Mouse (Mus musculus) heart, adult 2 months (tissue): Measurements from ENCODE around the gene Npdc1. TPM values are rescaled to one million over a fixed set of nuclear protein-coding genes. Genes with fewer than 3 reads are reported as not detected.
A peak's percentile ranks its signal among the peaks of the same experiment; 100 is the strongest.

ENCODE experiments used
- DNase-seq, 2 experiments: peaks; one replicate each; pipeline ENCODE4 v3.0.0; 2021
- H3K27ac ChIP-seq: fragments of 200-600 bp; 2 replicates; pipeline ENCODE4 v1.8.1; 2022
- H3K27me3 ChIP-seq: fragments of 200-500 bp; 2 replicates; pipeline ENCODE4 v1.6.1; 2012; ENCODE audit warnings: mild to moderate bottlenecking, low read length, inconsistent platforms, mixed read lengths; ENCODE audit not compliant: control insufficient read depth, insufficient read depth
- H3K36me3 ChIP-seq: fragments of 200-500 bp; 2 replicates; pipeline ENCODE4 v1.6.1; 2012; ENCODE audit warnings: low read length, inconsistent platforms; ENCODE audit not compliant: control insufficient read depth, insufficient read depth
- H3K4me1 ChIP-seq: fragments of 200-500 bp; 2 replicates; pipeline ENCODE4 v1.6.1; 2011; ENCODE audit warnings: low read length; ENCODE audit not compliant: control insufficient read depth, insufficient read depth
- H3K4me3 ChIP-seq: fragments of 200-600 bp; 2 replicates; pipeline ENCODE4 v1.8.1; 2022
- H3K79me2 ChIP-seq: fragments of 200-500 bp; replicated peaks from 2 replicates; pipeline ENCODE4 v1.6.1; 2012; ENCODE audit warnings: mild to moderate bottlenecking, inconsistent platforms, low read length, moderate library complexity, mixed read lengths; ENCODE audit not compliant: control insufficient read depth, insufficient read depth
- H3K9ac ChIP-seq: fragments of 200-500 bp; 2 replicates; pipeline ENCODE4 v1.6.1; 2012; ENCODE audit warnings: low read depth, mild to moderate bottlenecking, control low read depth, inconsistent platforms, low read length, mixed read lengths
- CTCF ChIP-seq: fragments of 200-600 bp; IDR thresholded peaks from 2 replicates; pipeline ENCODE4 v1.8.1; 2022; ENCODE audit warnings: antibody characterized with exemption, mild to moderate bottlenecking, moderate library complexity
- EP300 ChIP-seq: fragments of 200-500 bp; IDR thresholded peaks from 2 replicates; pipeline ENCODE4 v1.6.1; 2011; ENCODE audit warnings: low read depth, low read length, control low read depth; ENCODE audit not compliant: insufficient read depth
- POLR2A ChIP-seq: fragments of 200-500 bp; IDR thresholded peaks from 2 replicates; pipeline ENCODE4 v1.6.1; 2011; ENCODE audit warnings: mild to moderate bottlenecking, low read depth, low read length, control low read depth; ENCODE audit not compliant: insufficient read depth
- WGBS: fragments of 180-500 bp; shearing (Covaris S2); methylation state at CpG from one replicate; pipeline ENCODE4 v1.1.7; 2018; 5-methylcytosine and 5-hydroxymethylcytosine counted together
- intact Hi-C: fragments of 180-260 bp; cut with DNase I; formaldehyde crosslinking; loops from one replicate; pipeline ENCODE4 v1.15.1; 2025
- polyA plus RNA-seq: library from polyadenylated mRNA; depleted of rRNA; stranded (reverse); fragments of >200 nt; gene quantifications from 2 replicates; pipeline ENCODE4 v1.2.3, GENCODE M21; 2012
- total RNA-seq, 2 experiments: library from RNA; stranded (reverse); gene quantifications; 2 replicates each; pipeline ENCODE4 v1.2.3; 2021

Gene Npdc1
- total and polyA plus RNA-seq, 3 experiments, result 21.3 to 47.8 (median 30.4) TPM

DNA sequence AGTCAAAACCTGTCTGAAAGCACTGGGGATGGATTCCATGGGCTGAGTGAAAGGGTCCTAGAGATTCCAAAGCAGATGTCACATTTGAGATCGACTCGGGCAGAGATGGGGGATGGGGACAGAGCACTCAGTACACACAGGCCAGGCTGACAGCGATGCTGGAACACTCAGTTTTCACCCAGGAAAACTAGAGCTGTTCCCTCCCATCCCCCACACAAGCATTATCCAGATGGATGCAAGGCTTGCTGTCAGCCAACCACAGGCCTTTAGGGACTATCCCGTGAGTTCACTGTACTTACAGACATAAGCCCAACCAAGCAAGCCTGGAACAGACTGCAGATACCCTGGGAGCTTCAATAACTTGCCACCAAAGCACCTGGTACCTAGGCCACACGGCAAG is 7.9 kb upstream of the Npdc1 start:
- Histone ChIP-seq H3K79me2 (no peaks in the 10 kb centered on the region), H3K4me1 (peaks cover 2% of the 10 kb centered on the region), H3K9ac (no peak overlapping the region), H3K4me3 (no peak overlapping the region), H3K27me3 (no peaks in the 10 kb centered on the region), H3K27ac (no peak overlapping the region), H3K36me3 (no peaks in the 10 kb centered on the region)
- 72% methylated on average over 5 of the region's 5 CpGs for WGBS
- TF ChIP-seq CTCF, result no peak
- no peak for TF ChIP-seq POLR2A
- no peak for TF ChIP-seq EP300
- no peak for DNase-seq
- intact Hi-C loops, result no loop called here

DNA sequence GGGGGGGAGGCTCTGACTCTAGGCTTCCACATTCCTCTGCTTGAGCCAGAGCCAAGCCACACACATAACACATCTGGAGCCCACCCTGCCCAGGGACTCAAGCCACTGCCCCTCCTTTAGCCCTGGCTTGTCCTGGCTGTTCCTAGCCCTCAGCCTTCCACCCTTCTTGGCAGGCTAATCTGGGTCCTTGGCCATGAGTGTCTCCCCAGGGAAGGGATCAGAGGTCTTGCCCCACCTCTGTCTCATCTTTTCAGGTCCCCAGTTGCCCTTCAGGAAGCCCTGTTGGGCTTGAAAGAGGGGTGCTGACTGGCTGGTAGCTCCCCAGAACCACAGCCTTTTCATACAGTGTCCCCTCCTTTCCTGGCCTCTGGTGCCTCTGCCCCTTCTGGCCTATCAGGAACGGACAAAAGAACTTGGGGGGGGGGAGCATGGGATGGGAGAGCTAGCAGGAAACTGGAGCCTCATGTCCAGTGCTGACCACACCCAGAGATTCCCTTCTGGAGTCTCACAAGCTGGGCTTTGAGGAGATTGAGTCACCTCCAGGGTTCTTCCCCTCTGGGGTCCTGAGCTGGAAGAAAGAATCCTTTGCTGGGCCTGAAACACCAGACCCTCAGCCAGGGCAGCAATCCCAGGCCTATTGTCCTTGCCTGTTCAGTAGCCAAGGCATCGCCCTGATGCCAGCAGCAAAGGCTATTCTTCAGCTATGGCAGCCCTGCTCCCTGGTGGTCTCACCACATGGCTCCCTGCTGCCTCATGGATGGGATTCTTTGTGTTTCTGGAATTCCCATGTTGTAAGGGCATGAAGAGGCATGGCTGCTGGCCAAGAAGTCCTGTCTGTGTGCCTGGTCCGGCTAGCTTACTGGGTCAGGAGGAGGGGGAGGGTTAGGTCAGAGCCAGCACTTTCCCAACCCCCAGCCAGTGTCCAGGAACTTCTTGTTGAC is 4.6 kb upstream of the Npdc1 start:
- H3K9ac ChIP-seq, result no peak overlapping the region
- no peaks in the 10 kb centered on the region for H3K79me2 ChIP-seq
- H3K4me1 ChIP-seq, result peaks cover 8% of the 10 kb centered on the region
- DNase-seq, result peak; percentile 69 to 74
- intact Hi-C loops, result no loop called here
- H3K27ac ChIP-seq, result peak overlapping the region; percentile 75
- TF ChIP-seq CTCF (no peak), EP300 (no peak), POLR2A (no peak)
- no peaks in the 10 kb centered on the region for H3K27me3 ChIP-seq
- H3K36me3 ChIP-seq, result no peaks in the 10 kb centered on the region
- no peak overlapping the region for H3K4me3 ChIP-seq
- WGBS, result 30% methylated on average over 3 of the region's 3 CpGs

DNA sequence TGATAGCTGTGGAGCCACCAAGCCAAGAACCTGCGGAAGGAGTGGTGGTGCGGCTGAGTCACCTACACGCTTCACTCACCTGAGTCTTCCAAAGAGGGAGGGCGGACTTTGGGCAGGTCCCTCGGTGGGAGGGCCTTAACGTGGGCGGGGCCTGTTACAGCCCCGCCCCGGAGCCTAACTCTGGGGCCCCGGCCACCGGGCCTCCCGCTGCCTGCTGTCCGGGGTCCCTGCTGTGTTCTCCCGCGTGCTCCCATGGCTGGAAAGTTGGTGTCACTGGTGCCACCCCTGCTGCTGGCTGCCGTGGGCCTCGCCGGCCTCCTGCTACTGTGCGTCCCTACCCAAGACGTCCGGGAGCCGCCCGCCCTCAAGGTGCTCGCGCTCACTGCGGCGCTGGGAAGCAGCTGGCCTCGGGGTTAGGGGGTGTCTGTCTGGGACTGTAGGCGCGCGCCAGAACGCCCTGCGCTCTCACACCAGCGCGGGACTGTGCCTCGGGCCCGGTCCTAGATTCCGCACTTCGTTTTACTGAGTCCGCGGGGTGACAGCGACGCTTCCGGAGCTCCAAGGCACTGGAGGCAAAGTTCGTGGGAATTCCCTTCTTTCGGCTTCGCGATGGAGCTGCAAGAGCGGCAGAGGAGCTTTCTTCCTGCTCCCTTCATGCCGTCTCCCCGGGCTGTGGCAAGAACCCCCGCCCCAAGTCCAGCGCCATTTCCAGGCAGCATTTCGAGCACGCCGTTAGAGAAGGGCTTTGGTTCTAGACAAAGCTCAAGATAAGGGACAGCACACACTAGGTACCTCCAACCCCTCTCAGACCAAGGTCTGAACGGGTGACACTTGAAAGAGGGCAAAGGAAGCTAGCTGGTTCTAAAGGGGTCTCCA is 3.2 kb upstream of the Npdc1 start, which contains the start of gene Entpd2:
Entpd2 (plus strand) TSS at position 154 of the 876 bp plus-strand sequence.
- TF ChIP-seq CTCF (peak; percentile 42), POLR2A (peak; percentile 44; the same call in 1 of the 2 replicates), EP300 (no peak)
- Histone ChIP-seq H3K36me3 (no peaks in the 10 kb centered on the region), H3K9ac (peak within 1 kb of the TSS; percentile 71), H3K4me1 (peaks cover 8% of the 10 kb centered on the region), H3K27ac (peak within 1 kb of the TSS; percentile 75), H3K4me3 (peak within 1 kb of the TSS; percentile 62), H3K79me2 (no peaks in the 10 kb centered on the region), H3K27me3 (no peaks in the 10 kb centered on the region)
- intact Hi-C loops, result no loop called here
- 3% methylated on average over 57 of the region's 57 CpGs for WGBS
- DNase-seq, result peak; percentile 56 to 69

DNA sequence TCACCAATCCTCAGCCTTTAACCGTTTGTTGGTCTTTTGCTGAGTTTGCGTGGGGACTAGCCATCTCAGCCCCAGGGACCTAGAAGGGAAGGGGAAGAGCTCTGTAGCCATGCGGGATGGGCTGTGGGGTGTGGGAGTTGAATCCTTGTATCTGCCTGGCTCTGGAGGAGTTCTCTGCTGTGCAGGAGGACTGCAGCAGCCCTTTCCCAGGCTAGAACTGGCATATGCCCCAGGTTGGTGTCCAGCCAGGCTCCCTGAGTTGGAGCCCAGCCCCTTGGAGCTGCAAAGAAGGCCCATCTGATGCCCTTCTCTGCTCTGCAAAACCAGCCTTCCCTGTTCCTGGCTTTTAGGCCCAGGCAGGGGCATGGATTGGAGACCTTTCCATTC is 2.6 kb upstream of the Npdc1 start:
- Histone ChIP-seq H3K4me1 (peaks cover 8% of the 10 kb centered on the region), H3K4me3 (peak overlapping the region; percentile 62), H3K9ac (peak overlapping the region; percentile 71), H3K36me3 (no peaks in the 10 kb centered on the region), H3K79me2 (no peaks in the 10 kb centered on the region), H3K27ac (peak overlapping the region; percentile 75), H3K27me3 (no peaks in the 10 kb centered on the region)
- 29% methylated on average over 3 of the region's 3 CpGs for WGBS
- TF ChIP-seq CTCF (no peak), POLR2A (no peak), EP300 (no peak)
- intact Hi-C loops, result no loop called here
- peak; percentile 62 to 66 for DNase-seq

DNA sequence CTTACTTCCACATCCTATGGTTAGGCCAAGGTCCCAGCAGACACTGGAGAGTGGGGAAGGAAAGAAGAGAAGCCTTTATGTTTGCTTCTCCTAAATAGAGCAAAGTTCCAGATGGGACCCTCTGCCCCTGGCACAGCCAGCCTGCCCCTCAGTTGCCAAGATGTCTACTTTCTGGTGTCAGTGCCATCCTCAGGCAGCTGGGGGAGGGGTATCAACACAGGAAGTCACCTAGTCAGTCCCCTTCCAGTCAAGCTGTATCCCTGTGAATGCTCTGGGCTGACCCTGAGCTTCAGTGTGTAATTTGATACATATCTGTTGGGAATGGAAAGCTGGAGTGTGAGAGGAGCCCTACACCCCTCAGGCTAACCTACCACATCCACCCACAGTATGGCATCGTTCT is 2.1 kb upstream of the Npdc1 start:
- Histone ChIP-seq H3K9ac (no peak overlapping the region), H3K4me3 (no peak overlapping the region), H3K4me1 (peaks cover 8% of the 10 kb centered on the region), H3K27me3 (no peaks in the 10 kb centered on the region), H3K79me2 (no peaks in the 10 kb centered on the region), H3K36me3 (no peaks in the 10 kb centered on the region), H3K27ac (peak overlapping the region; percentile 75)
- DNase-seq, result no peak
- TF ChIP-seq CTCF (no peak), POLR2A (no peak), EP300 (no peak)
- intact Hi-C loops, result no loop called here
- WGBS, result 86% methylated on average over 1 of the region's 1 CpGs
